Mouse (Mus musculus) hindbrain, embryonic 10.5 days (tissue): ENCODE measurements around the gene Tnfaip6. TPM values are rescaled to one million over a fixed set of nuclear protein-coding genes. Genes with fewer than 3 reads are reported as not detected.

ENCODE experiments used
- polyA plus RNA-seq: library from polyadenylated mRNA; unstranded; fragments of >200 nt; fragmentation: Nextera tagmentation; extraction: Ambion mirVana; gene quantifications from 2 replicates; pipeline ENCODE4 v1.2.1, GENCODE M21; 2016

Gene Tnfaip6
- polyA plus RNA-seq, 1 experiment from 2014 or later: 28.6 TPM

Other genes starting within 250 kb of the Tnfaip6 start
- 6.2 and 8.4 TPM in 2 replicates for gene Rbm43, start 102.8 kb upstream of the Tnfaip6 start, polyA plus RNA-seq
- gene Nmi, start 64.5 kb upstream of the Tnfaip6 start, polyA plus RNA-seq: 4.6 and 7.0 TPM in 2 replicates
- gene Rif1, start 34.8 kb downstream of the Tnfaip6 start, polyA plus RNA-seq: 26.2 and 41.2 TPM in 2 replicates